In the genomic region with DNA sequence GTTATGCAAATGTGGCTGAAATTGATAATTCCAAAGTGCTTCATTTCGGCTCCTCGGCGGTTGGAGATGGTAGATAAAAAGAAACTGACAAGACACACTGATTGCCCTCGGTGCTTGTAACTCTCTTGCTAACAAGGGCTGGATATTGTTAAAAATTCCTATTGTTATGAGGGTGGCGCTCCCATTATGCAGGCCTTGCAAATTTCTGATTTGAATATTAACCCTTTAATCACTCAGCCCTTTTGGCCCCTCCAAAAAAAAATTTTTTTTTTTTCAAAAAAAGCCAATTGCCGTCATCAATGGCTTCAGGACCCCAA, we compare ENCODE assay signal across 9 mouse cellular contexts.
DNase-seq lines count a peak whose midpoint lies in the region; ATAC-seq and TF ChIP-seq lines count a peak whose summit lies in the region.
"Had no signal": no experiment of that assay in that cellular context is flagged by ENCODE, and none has a peak within 500 bp of the region (broad histone marks: within the 10 kb centered on the region; RNA-seq: fewer than 3 reads in every experiment).

No protein-coding gene starts in this region.

- intact Hi-C loops in gastrocnemius, postnatal 36 days (cut with DNase I), result no loop called here

- H3K36me3 ChIP-seq in liver, adult 2 months (ENCODE audit: control insufficient read depth, insufficient read depth, low read length), result no peaks in the 10 kb centered on the region
- H3K36me3 ChIP-seq in forebrain, embryonic 13.5 days (ENCODE audit: poor library complexity, severe bottlenecking), result no peaks in the 10 kb centered on the region
- no peaks in the 10 kb centered on the region for H3K36me3 ChIP-seq in limb, embryonic 12.5 days
- H3K36me3 ChIP-seq in neural tube, embryonic 14.5 days (ENCODE audit: control insufficient read depth, insufficient read depth, low read length), result no peaks in the 10 kb centered on the region
- H3K36me3 ChIP-seq: G1E had no signal

- ATAC-seq in forebrain, embryonic 13.5 days, result 0 out of 2 replicates have a peak, but pooled peaks have one; percentile 16
- ATAC-seq in limb, embryonic 12.5 days (ENCODE audit: insufficient number of reproducible peaks, insufficient read depth, low FRiP score, low TSS enrichment, low read depth), result no peak
- ATAC-seq in neural tube, embryonic 14.5 days (ENCODE audit: low read depth), result no peak

- H3K27ac ChIP-seq in liver, adult 2 months (replicated peaks; ENCODE audit: insufficient read depth, low read depth, low read length), result peak overlapping the region; percentile 76
- peak overlapping the region; percentile 70 for H3K27ac ChIP-seq in forebrain, embryonic 13.5 days
- H3K27ac ChIP-seq in limb, embryonic 12.5 days, result no peak overlapping the region
- peak overlapping the region; percentile 41; the same call in 1 of the 2 replicates for H3K27ac ChIP-seq in neural tube, embryonic 14.5 days (ENCODE audit: low read depth, low read length)

- H3K4me3 ChIP-seq in liver, adult 2 months (ENCODE audit: insufficient read depth, low read depth, low read length), result peak overlapping the region; percentile 39
- H3K4me3 ChIP-seq in forebrain, embryonic 13.5 days, result peak overlapping the region; percentile 29
- H3K4me3 ChIP-seq in limb, embryonic 12.5 days (replicated peaks), result peak overlapping the region; percentile 19
- H3K4me3 ChIP-seq in neural tube, embryonic 14.5 days (ENCODE audit: low read depth, low read length), result peak overlapping the region; percentile 18

- peaks cover 5% of the 10 kb centered on the region; the same call in 1 of the 2 replicates for H3K4me1 ChIP-seq in liver, adult 2 months (ENCODE audit: control insufficient read depth, insufficient read depth, low read length)
- H3K4me1 ChIP-seq in forebrain, embryonic 13.5 days, result peaks cover 73% of the 10 kb centered on the region
- H3K4me1 ChIP-seq in limb, embryonic 12.5 days (replicated peaks), result peaks cover 10% of the 10 kb centered on the region
- peaks cover 22% of the 10 kb centered on the region; the same call in 1 of the 2 replicates for H3K4me1 ChIP-seq in neural tube, embryonic 14.5 days (ENCODE audit: control insufficient read depth, insufficient read depth, low read length)

- H3K9me3 ChIP-seq in forebrain, embryonic 13.5 days (replicated peaks), result no peaks in the 10 kb centered on the region
- H3K9me3 ChIP-seq in limb, embryonic 12.5 days, result no peaks in the 10 kb centered on the region
- H3K9me3 ChIP-seq in neural tube, embryonic 14.5 days (ENCODE audit: control insufficient read depth, low read length), result no peaks in the 10 kb centered on the region

- no peaks in the 10 kb centered on the region for H3K79me2 ChIP-seq in liver, adult 2 months (ENCODE audit: control insufficient read depth, insufficient read depth, low read length)

- peak overlapping the region; percentile 32 for H3K9ac ChIP-seq in liver, adult 2 months (ENCODE audit: low read depth, low read length)
- peak overlapping the region; percentile 45 for H3K9ac ChIP-seq in forebrain, embryonic 13.5 days
- no peak overlapping the region for H3K9ac ChIP-seq in limb, embryonic 12.5 days (replicated peaks)
- H3K9ac ChIP-seq in neural tube, embryonic 14.5 days (replicated peaks; ENCODE audit: low read depth, low read length), result peak overlapping the region; percentile 25; the same call in 1 of the 2 replicates

- H3K27me3 ChIP-seq in liver, adult 2 months (ENCODE audit: control insufficient read depth, insufficient read depth, low read length), result no peaks in the 10 kb centered on the region
- peaks cover 21% of the 10 kb centered on the region for H3K27me3 ChIP-seq in forebrain, embryonic 13.5 days
- peaks cover 88% of the 10 kb centered on the region for H3K27me3 ChIP-seq in limb, embryonic 12.5 days
- H3K27me3 ChIP-seq in neural tube, embryonic 14.5 days (ENCODE audit: control insufficient read depth, insufficient read depth, low read length), result 0 out of 2 replicates have a peak, but pooled peaks cover 3% of the 10 kb centered on the region

- WGBS in liver, adult 2 months, result 20% methylated on average over 6 of the region's 6 CpGs
- WGBS in forebrain, embryonic 13.5 days, result 2% methylated on average over 6 of the region's 6 CpGs
- 4% methylated on average over 6 of the region's 6 CpGs for WGBS in limb, embryonic 12.5 days
- WGBS in neural tube, embryonic 14.5 days, result 1% methylated on average over 6 of the region's 6 CpGs

- H3K4me2 ChIP-seq in forebrain, embryonic 13.5 days, result peak overlapping the region; percentile 62
- peak overlapping the region; percentile 39 for H3K4me2 ChIP-seq in limb, embryonic 12.5 days
- peak overlapping the region; percentile 48 for H3K4me2 ChIP-seq in neural tube, embryonic 14.5 days (ENCODE audit: low read depth, low read length)

- DNase-seq in liver, adult 2 months (ENCODE audit: extremely low read depth, low read depth, low spot score), result no peak
- no peak for DNase-seq in liver
- DNase-seq in gastrocnemius, postnatal 36 days, result no peak
- no peak for DNase-seq in ovary, postnatal 36 days (ENCODE audit: low spot score)
- no peak for DNase-seq in kidney, postnatal 14 days

- no peak for TF ChIP-seq CTCF in liver, adult 2 months (IDR thresholded peaks at IDR 0.05; ENCODE audit: low read depth, low read length)

- no peak for TF ChIP-seq POLR2A in liver, adult 2 months (IDR thresholded peaks at IDR 0.05; ENCODE audit: extremely low read depth, insufficient read depth, low read length)
